Mouse (Mus musculus): Measurements from ENCODE around the gene Bag1. TPM values are rescaled to one million over a fixed set of nuclear protein-coding genes. Genes with fewer than 3 reads are reported as not detected.

Bag1 gene
- polyA plus RNA-seq, 1 experiment from 2014 or later: 207 TPM

DNA sequence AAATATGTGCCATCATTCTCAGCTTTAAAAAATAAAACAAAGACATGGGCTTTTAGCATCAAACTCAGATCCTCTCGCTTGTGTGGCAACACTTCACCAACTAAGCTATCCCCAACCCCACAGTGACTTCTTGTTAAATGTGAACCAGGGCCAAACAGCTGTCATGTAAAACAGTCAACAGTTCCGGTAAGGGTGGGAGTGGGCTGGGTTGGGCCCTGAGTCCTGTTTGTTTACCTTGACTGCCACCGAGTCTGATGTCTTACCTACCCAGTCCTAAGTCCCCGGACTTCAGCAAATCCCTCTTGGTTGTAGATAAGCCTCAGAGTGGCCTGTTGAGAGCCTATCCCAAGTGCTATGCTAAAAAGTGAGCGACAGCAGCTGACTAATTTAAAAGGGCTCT lies 14.4 kb downstream of the Bag1 start:
- H3K4me2 ChIP-seq: no peak overlapping the region
- H3K36me3 ChIP-seq (ENCODE audit: poor library complexity, severe bottlenecking): peaks cover 62% of the 10 kb centered on the region
- no peaks in the 10 kb centered on the region for H3K4me1 ChIP-seq
- no peak overlapping the region for H3K9ac ChIP-seq
- 96% methylated on average over 5 of the region's 5 CpGs for WGBS
- no peak overlapping the region for H3K4me3 ChIP-seq
- ATAC-seq: no peak
- no peaks in the 10 kb centered on the region for H3K27me3 ChIP-seq
- no peak overlapping the region for H3K27ac ChIP-seq
- H3K9me3 ChIP-seq (replicated peaks): no peaks in the 10 kb centered on the region

DNA sequence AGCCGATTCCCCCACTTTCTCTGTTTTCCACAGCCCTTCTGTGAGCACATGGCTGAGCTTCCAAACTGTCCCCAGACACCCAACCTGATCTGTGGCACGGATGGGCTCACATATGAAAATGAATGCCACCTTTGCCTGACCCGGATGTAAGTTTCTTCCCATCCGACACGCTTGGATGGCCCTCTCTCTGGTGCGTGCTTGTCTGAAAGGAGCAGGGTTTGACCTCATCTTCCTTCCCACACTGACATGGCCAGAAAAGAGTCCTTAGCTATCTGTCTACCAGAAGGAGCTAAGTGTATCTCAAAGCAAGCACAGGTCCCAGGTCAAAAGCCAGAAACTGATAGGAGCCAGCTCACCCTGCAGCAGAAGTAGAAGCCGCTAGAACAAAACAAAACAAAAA lies 19.0 kb downstream of the Bag1 start:
- Histone ChIP-seq H3K4me2 (no peak overlapping the region), H3K27me3 (no peaks in the 10 kb centered on the region), H3K9me3 (replicated peaks) (no peaks in the 10 kb centered on the region), H3K4me3 (no peak overlapping the region), H3K27ac (no peak overlapping the region), H3K4me1 (no peaks in the 10 kb centered on the region), H3K36me3 (ENCODE audit: poor library complexity, severe bottlenecking) (peaks cover 20% of the 10 kb centered on the region), H3K9ac (no peak overlapping the region)
- WGBS: 92% methylated on average over 7 of the region's 7 CpGs
- no peak for ATAC-seq

- no peaks in the 10 kb centered on the region for H3K36me3 ChIP-seq (ENCODE audit: poor library complexity, severe bottlenecking)
- WGBS: 51% methylated on average over 3 of the region's 3 CpGs
- no peak overlapping the region for H3K4me3 ChIP-seq
- H3K27me3 ChIP-seq: no peaks in the 10 kb centered on the region
- no peaks in the 10 kb centered on the region for H3K4me1 ChIP-seq
- H3K4me2 ChIP-seq: no peak overlapping the region
- H3K9me3 ChIP-seq (replicated peaks): no peaks in the 10 kb centered on the region
- ATAC-seq: no peak
- H3K9ac ChIP-seq: no peak overlapping the region
- H3K27ac ChIP-seq: no peak overlapping the region
Observed at GRCm38 (mm10) chr4:40925568-40925967, 22.5 kb downstream of the Bag1 start.

GRCm38 (mm10) chr4:40923087-40923651 lies 24.9 kb downstream of the Bag1 start:
- Histone ChIP-seq H3K9me3 (replicated peaks) (no peaks in the 10 kb centered on the region), H3K4me2 (no peak overlapping the region)
- 85% methylated on average over 6 of the region's 6 CpGs for WGBS

DNA sequence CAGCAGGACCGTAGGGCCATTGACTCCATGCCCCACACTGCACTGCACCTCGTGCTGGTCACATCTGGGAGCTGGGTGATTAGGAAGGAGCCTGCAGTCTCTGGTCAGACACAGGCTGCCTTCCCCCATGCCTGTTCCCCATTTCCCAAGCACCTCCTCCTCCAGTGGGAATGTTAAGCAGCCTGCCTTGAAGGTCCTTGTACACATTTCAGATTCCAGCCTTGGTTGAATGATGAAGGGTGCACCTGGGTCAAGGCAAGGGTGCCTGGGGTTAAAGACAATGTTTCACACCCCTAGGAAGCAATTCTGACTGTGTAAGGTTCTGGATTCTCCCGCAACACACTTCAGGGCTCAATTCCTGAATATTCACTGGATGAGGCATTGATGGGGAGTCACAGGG lies 26.8 kb downstream of the Bag1 start:
- Histone ChIP-seq H3K36me3 (ENCODE audit: poor library complexity, severe bottlenecking) (no peaks in the 10 kb centered on the region), H3K9ac (no peak overlapping the region), H3K4me2 (no peak overlapping the region), H3K27ac (no peak overlapping the region), H3K4me3 (no peak overlapping the region), H3K9me3 (replicated peaks) (0 out of 2 replicates have a peak, but pooled peaks cover 5% of the 10 kb centered on the region), H3K27me3 (no peaks in the 10 kb centered on the region), H3K4me1 (no peaks in the 10 kb centered on the region)
- WGBS: 80% methylated on average over 3 of the region's 3 CpGs
- no peak for ATAC-seq

More at GRCm38 (mm10) chr4:40923087-40923651, 24.9 kb downstream of the Bag1 start:
- Histone ChIP-seq H3K27me3 (no peaks in the 10 kb centered on the region), H3K4me3 (no peak overlapping the region), H3K4me1 (no peaks in the 10 kb centered on the region), H3K27ac (no peak overlapping the region), H3K9ac (no peak overlapping the region), H3K36me3 (ENCODE audit: poor library complexity, severe bottlenecking) (no peaks in the 10 kb centered on the region)
- no peak for ATAC-seq

DNA sequence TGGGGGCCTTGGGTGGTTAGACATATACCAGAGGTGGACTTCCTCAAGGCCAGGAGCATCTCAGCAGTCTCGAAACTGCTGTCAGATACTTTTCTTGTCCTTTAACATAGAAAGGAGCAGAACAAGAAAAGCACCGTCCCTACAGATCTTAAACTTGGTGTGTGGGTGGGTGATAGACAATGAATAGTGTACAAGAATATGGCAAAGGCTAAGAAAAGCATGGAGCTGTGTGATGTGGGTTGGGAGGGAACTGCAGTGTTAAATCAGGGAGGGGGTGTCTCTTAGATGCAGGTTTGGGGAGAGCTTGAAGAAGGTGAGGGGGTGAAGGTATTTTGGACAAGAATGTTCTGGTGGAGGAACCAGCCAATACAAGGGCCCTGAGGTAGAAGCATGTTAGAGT lies 27.5 kb downstream of the Bag1 start:
- no peak overlapping the region for H3K9ac ChIP-seq
- no peak overlapping the region for H3K4me2 ChIP-seq
- H3K4me3 ChIP-seq: no peak overlapping the region
- H3K27me3 ChIP-seq: no peaks in the 10 kb centered on the region
- H3K36me3 ChIP-seq (ENCODE audit: poor library complexity, severe bottlenecking): no peaks in the 10 kb centered on the region
- ATAC-seq: no peak
- WGBS: 82% methylated on average over 2 of the region's 2 CpGs
- H3K9me3 ChIP-seq (replicated peaks): 0 out of 2 replicates have a peak, but pooled peaks cover 5% of the 10 kb centered on the region
- H3K27ac ChIP-seq: no peak overlapping the region
- H3K4me1 ChIP-seq: no peaks in the 10 kb centered on the region

DNA sequence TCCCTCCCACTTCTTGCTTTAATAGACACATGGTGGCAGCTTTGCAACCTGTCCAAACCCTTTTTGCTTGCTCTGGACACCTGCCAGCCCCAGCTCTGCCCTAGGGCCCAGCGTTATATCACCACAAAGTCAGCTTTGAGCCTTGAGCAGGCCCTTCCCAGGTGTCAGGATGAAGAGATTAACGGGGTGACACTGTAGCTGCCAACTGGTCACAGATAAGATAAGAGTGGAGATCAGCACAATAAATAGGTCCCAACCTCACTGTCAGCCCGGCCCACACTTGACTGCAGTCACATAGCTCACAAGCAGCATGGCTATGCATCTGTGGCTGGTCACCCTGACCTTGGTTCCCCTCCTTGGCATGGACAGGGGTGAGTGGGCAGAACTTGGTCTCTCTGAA lies 28.3 kb downstream of the Bag1 start, which contains the start of gene Spink4:
TSS of gene Spink4 (plus strand) at position 268 of the 400 bp plus-strand sequence.
- Histone ChIP-seq H3K4me1 (no peaks in the 10 kb centered on the region), H3K4me3 (no peak within 1 kb of the TSS), H3K9me3 (replicated peaks) (0 out of 2 replicates have a peak, but pooled peaks cover 5% of the 10 kb centered on the region), H3K27me3 (no peaks in the 10 kb centered on the region), H3K27ac (no peak within 1 kb of the TSS), H3K4me2 (no peak within 1 kb of the TSS), H3K36me3 (ENCODE audit: poor library complexity, severe bottlenecking) (no peaks in the 10 kb centered on the region), H3K9ac (no peak within 1 kb of the TSS)
- 85% methylated on average over 3 of the region's 3 CpGs for WGBS
- ATAC-seq: no peak

GRCm38 (mm10) chr4:40916592-40917155 lies 31.4 kb downstream of the Bag1 start:
- Histone ChIP-seq H3K27ac (no peak overlapping the region), H3K4me1 (no peaks in the 10 kb centered on the region), H3K9me3 (replicated peaks) (0 out of 2 replicates have a peak, but pooled peaks cover 5% of the 10 kb centered on the region), H3K4me2 (no peak overlapping the region), H3K27me3 (no peaks in the 10 kb centered on the region), H3K9ac (no peak overlapping the region), H3K36me3 (ENCODE audit: poor library complexity, severe bottlenecking) (no peaks in the 10 kb centered on the region), H3K4me3 (no peak overlapping the region)
- ATAC-seq: no peak
- 91% methylated on average over 7 of the region's 7 CpGs for WGBS

DNA sequence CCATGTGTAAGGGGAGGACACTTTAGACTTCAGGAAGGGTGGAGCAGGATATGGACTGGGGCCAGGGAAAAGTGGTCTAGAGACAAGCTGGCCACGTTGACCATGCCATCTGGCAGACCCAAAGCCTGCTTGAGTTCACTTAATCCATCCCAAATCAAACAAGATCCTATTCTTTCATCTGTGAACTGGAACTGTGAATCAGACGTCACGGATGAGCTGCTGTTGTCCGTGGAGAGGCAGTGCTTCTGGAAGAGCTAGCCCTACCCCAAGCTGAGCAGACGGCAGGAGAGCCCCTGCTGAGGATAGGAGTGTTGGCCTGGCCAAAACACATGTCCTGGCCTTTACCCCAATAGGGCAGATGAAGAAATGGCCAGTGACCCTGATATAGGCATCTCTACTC lies 32.1 kb downstream of the Bag1 start:
- no peak for ATAC-seq
- H3K9ac ChIP-seq: no peak overlapping the region
- H3K4me3 ChIP-seq: no peak overlapping the region
- WGBS: 70% methylated on average over 5 of the region's 5 CpGs
- no peaks in the 10 kb centered on the region for H3K4me1 ChIP-seq
- 0 out of 2 replicates have a peak, but pooled peaks cover 5% of the 10 kb centered on the region for H3K9me3 ChIP-seq (replicated peaks)
- no peak overlapping the region for H3K4me2 ChIP-seq
- no peaks in the 10 kb centered on the region for H3K27me3 ChIP-seq
- no peak overlapping the region for H3K27ac ChIP-seq
- no peaks in the 10 kb centered on the region for H3K36me3 ChIP-seq (ENCODE audit: poor library complexity, severe bottlenecking)

- Histone ChIP-seq H3K9ac (no peak overlapping the region), H3K27ac (no peak overlapping the region), H3K4me3 (no peak overlapping the region), H3K4me1 (no peaks in the 10 kb centered on the region), H3K4me2 (no peak overlapping the region), H3K27me3 (no peaks in the 10 kb centered on the region), H3K9me3 (replicated peaks) (0 out of 2 replicates have a peak, but pooled peaks cover 5% of the 10 kb centered on the region), H3K36me3 (ENCODE audit: poor library complexity, severe bottlenecking) (no peaks in the 10 kb centered on the region)
- no peak for ATAC-seq
Observed at GRCm38 (mm10) chr4:40914287-40914867, 33.7 kb downstream of the Bag1 start.

DNA sequence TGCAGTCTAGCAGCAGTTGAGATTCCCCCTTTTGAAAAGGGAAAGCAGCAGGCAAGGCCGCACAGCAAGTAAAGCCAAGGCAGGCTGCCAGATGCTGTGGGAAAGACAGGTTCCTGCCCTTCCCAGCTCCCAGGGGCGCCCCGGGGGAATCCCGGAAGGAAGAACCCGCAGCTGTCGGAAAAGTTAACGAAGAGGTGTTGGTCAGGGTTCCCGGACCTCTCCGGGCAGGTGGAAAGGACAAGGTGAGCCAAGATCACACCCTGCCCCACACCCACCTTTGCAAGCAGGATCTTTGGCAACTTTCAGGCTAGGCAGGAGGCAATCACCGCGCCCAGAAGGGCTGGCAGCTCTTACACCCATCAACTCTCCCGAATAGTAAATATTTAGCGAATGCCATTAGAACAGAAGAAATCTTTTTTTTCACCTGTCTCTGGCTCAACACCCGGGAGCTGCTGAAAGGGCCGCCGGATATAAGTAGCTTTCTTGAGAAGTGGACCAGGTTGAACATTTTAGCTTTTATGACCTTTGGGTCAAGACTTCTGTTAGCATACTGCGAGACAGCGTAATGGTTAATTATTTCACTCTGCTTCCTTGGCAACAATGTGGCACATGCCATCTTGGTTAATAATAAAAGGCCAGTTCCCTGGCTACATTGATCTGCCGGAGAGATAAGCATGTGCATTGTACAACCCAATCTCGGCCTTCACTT lies 39.7 kb downstream of the Bag1 start:
- Histone ChIP-seq H3K36me3 (ENCODE audit: poor library complexity, severe bottlenecking) (no peaks in the 10 kb centered on the region), H3K4me1 (peaks cover 6% of the 10 kb centered on the region; the same call in 1 of the 2 replicates), H3K27ac (no peak overlapping the region), H3K4me2 (no peak overlapping the region), H3K27me3 (no peaks in the 10 kb centered on the region), H3K9ac (no peak overlapping the region), H3K4me3 (no peak overlapping the region), H3K9me3 (replicated peaks) (no peaks in the 10 kb centered on the region)
- ATAC-seq: no peak
- 59% methylated on average over 20 of the region's 20 CpGs for WGBS

DNA sequence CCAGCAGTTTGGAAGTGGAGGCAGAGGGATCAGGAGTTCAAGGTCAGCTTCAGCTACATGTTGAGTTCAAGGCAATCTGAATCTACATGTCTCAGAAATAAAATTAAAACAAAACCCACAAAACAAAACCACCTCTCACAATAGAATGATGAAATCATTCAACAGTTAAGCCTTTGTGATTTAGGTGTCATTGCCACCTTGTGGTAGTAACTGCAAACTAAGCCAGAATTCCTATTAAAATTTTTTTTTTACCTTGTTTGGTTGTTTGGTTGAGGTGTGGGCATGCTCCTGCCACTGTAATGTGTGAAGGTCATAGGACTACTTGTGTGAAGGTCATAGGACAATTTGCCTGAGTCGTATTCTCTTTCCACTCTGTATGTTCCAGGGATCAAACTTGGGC lies 41.8 kb downstream of the Bag1 start:
- no peak for ATAC-seq
- H3K36me3 ChIP-seq (ENCODE audit: poor library complexity, severe bottlenecking): no peaks in the 10 kb centered on the region
- 72% methylated on average over 1 of the region's 1 CpGs for WGBS
- H3K27me3 ChIP-seq: no peaks in the 10 kb centered on the region
- H3K4me3 ChIP-seq: no peak overlapping the region
- no peaks in the 10 kb centered on the region for H3K9me3 ChIP-seq (replicated peaks)
- no peak overlapping the region for H3K9ac ChIP-seq
- no peak overlapping the region for H3K4me2 ChIP-seq
- no peak overlapping the region for H3K27ac ChIP-seq
- peaks cover 6% of the 10 kb centered on the region; the same call in 1 of the 2 replicates for H3K4me1 ChIP-seq

All from forebrain, embryonic 13.5 days (tissue).